Mouse (Mus musculus) 3T3-L1 (cell line): ENCODE measurements around the gene Tnfrsf13c.

Source experiments
- DNase-seq: peaks from one replicate; pipeline ENCODE4 v3.0.0-alpha.2; 2015; ENCODE audit warnings: low read depth, low spot score

Tnfrsf13c gene

DNA sequence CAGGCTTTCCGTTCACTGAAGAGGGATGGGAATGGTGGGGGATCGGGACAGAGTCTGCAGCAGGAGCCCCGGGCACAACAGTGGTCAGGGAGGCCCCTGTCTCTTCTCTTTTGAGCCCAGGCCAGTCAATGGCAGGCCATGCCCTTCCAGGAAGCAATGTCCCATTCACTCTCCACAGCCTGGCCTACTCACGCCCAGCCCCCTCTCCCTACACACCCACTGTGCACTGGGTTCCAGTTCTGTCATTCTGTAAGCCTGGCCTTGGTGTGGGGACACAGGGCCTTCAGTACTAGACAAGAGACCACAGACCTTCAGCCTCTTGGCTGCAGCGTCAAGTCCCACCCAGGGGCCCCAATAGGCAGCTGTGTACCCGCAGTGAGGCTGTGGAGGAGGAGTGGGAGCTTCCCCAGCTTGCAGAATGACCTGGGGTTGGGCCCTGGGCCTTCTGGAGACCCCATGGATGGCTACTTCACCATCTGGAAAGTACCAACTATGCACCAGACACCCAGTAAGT is 6.0 kb upstream of the Tnfrsf13c start:
- DNase-seq: no peak

DNA sequence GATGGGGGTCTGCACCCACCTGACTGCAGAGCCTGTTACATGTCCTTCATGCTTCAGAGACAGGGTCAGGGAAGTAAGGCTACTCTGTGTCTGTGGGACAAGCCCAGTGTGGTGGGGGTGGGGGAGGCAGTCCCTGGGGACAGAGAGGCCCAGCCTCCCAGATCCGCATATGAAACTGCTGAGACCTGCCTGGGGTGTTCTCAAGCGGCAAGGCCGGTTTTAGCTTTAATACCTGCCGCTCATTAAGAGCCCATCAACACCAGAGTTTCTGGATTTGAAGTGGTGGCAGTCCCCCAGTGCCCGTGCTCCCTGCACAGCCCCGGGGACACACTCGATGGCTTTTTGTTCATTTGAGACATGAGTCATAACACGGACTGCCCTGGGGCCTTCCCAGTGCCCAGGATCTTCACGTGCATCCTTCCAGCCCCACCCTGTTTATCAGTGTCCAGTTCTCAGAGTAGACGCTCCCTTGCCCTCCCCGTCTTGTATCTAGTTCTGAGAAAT is 5.4 kb upstream of the Tnfrsf13c start:
- DNase-seq: peak; percentile 42

DNA sequence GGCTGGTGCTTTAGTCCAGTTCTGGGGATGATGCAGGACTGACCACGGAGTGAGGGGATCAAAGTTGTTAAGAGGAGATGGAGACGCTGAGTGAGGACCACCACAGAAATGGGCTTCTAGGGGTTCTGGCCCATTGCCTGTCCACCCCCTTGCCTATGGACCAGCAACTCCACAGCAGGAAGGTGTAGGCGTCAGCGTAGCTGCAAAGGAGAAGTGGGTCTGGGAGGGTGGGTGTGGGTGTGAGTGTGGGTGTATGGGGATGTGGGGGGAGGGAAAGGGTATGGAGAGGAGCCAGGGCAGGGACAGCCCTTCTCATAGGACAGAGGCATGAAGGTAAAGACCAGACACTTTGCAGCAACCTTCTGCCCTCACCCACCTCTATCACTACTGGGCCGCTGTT is 1.6 kb upstream of the Tnfrsf13c start:
- DNase-seq: no peak

DNA sequence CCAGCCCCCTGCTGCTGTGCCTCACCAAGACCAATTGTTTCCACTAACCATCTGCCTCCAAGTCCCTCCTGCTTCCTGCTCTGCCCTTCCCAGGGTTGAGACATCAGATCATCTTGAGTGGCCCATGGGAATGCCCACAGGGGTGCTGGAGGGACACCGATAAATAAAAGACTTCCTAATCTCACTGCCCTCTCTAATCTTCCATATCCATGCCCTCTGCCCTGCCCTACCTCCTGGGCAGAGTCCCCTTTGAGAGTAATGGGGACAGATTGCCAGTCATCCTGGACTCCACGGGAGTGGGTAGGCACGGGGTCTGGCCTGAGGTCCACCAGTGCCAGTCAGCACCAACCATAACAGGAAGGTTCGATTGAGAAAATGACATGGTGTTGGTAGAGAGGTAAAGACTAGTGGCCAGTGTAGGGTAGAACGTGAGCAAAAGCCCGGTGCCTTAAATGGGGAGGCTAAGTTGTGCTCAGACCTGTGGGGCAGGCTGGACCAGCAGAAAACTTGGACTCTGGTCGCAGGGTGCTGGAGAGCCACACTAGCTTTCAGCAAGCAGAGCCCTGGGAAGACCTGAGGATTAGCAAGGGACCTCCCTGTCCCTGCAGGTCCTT is 540 bp upstream of the Tnfrsf13c start:
- no peak for DNase-seq

DNA sequence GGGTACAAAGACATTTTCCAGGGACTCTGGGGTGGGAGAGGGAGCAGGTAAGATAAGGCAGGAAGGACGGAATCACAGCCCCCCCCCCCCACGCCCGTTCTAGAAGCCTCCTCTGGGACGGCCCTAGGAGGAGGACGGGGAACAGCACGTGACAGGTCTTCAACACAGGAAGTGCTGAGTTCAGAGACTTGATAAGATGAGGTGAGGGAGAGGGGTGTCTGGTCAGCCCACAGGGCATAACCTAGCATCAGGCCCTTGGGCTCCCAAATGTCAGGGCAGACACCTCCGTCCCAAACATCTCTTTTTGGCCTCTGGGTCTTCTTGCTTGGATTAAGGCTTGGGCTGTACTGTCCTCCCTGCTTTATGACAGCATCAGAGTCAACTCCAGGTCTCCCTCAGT is 918 bp downstream of the Tnfrsf13c start:
- no peak for DNase-seq

DNA sequence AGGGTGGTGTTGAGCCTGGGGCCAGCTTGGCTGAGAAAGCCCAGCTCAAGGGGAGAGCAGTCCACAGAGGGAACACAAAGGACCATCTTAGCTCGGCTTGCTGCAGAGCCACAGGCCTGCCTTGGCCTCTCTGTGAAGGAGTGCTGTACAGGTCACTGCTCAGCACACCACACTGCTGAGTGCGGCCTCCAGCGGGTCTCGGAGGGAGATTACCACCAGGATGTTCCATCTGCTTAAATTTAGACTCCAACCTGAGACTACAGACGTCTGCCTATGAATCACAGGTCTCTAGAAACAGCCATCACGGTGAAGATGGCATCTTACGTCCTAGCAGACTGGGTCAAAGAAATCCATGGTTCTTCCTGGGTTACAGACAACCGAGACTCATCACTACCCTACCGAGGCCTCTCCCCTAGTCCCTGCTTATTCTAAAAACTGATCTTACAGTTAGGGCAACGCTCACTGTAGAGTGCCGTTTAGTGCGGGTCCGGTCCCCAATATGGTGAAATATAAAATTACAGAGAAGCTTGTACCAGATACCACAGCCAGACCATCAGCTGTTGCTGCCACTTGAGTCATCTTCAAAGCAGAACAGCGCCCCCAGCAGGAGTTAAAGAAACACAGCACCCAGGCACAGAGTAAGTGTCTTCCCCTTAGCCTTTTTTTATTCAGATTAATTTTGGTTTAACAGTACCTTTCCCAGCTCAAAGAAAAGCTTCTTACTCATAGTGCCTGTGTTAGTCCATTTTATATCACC is 2.9 kb downstream of the Tnfrsf13c start:
- DNase-seq: no peak

DNA sequence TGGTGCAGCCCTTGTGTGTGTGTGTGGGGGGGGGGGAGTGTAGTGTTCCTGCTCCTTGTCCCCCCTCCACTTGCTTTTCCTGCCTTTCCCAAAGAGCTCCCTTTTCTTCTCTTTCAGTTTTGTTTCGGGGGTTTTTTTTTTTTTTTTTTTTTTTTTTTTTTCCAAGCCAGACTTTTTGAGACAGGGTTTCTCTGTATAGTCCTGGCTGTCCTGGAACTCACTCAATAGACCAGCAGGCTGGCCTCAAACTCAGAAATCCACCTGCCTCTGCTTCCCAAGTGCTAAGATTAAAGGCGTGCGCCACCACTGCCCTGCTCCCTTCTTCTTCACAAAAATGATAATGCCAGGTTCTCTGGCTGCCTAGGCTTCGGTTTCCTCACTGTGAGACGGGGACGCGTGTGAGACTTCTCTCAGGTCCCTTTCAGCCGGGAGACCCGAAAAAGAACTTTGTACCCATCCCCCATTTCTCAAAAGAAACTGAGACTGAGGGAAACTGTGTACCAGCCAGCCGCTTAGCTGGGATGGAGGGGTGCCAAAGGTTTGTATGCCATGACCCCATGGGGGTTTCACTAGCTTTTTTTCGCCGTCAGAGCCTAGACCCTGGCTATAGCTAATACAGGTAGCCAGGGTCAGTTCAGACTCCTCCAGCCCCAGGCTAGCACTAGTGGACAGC is 4.0 kb downstream of the Tnfrsf13c start:
- DNase-seq: no peak

DNA sequence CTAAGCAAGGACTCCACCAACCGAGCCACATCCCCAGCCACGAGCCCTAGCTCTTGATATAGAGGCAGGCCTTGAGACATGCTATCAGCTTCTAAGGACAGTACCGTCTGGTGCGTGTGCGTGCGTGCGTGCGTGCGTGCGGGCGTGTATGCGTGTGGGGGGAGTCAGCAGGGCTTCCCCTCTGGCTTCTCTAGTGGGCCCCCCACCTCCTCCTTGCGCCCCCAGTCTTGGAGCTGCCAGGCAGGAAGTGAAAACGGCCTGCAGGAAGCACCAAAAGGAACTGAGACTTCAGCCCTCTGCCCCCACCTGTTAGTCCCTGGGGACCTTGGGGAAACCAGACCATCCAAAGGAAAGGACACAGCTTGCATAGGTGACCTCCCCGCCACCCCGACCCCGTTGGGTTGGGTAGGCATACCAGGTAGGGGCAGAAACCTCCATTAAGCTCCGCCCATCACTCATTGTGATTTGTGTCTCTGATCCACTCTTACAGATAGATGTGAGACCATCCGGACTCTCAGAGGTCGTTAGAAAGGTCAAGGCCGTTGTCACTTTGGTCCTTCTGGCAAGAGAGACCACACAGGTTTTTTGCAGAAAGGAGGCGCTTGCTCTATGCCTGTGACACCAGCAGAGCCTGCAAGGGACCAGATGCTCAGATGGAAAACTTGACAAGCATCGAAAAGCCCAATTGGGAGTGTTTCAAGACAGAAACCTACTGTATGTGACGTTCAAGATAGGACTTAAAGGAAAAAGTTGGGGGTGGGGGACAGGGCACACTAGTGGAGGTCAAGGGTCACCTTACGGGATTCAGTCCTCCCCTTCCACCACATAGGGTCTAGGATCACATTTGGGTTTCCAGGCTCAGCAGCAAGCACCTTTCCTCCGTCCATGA is 5.1 kb downstream of the Tnfrsf13c start:
- no peak for DNase-seq

DNA sequence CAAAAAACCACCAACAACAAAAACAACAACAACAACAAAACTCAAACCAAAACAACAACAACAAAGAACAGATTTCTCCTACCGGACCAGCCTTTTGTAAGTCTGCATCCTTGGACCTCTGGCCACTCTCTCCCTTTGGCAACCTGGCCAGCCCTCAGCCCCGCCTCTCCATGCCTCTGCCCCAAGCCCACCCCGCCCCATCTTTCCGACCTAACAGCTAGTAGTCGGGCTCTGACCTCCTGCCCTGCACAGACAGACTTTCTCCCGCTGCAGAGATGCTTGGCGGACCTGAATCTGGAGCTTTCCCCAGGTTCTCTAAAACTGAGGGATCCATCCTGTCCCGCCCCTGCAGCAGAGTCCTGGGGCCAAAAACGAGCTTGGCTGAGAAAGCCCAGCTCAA is 6.2 kb downstream of the Tnfrsf13c start:
- no peak for DNase-seq

DNA sequence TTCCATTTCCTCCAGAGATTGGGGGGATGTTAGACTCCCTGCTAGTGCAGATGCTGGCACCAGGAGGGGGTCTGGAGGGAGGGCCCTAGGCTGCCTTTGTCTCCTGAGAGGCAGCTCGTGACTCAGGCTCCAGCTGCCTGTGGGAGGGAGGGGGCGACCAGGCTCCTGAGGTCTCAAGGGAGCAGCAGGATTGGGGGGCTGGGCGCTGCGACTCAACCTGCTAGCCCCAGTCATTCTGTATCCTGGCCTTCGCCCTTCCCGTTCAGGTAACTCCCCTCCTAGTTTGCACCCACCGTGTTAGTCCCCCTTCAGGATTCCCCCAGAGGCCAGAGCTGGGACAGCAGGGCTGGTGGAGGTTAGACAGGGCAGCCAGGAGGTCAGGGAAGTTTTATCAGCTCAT is 7.1 kb downstream of the Tnfrsf13c start:
- no peak for DNase-seq

DNA sequence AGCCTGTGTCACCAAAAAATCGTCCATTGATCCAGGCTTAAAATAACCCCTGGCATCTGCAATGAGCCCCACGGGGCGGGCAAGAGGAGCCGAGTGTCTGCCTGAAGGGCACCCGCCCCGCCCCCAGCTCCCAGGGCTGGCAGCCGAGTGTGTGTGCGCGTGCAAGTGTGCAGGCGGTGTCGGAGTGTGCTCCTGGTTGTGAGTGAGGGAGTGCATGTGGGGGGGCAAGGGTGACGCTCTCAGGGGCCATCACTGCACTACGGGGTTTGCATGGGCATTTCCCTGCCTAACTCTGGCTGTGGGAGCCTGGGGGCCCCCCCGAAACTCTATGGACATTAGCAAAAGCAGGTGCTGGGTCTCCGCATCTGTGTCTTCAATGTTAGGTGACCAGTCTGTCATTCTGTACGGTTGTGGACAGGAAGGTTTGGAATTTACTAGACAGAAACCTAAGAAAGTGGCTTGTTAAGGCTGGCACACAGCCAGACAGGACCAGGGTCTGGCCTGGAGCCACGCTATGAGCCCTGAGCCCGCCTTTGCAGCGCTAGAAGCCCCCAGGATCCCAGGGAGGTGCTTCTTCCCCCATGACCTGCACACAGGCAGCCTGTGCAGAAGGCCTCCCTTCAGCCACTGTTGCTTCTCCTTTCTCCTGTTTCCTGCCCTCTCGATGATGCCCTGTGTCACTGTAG is 7.9 kb downstream of the Tnfrsf13c start:
- no peak for DNase-seq

DNA sequence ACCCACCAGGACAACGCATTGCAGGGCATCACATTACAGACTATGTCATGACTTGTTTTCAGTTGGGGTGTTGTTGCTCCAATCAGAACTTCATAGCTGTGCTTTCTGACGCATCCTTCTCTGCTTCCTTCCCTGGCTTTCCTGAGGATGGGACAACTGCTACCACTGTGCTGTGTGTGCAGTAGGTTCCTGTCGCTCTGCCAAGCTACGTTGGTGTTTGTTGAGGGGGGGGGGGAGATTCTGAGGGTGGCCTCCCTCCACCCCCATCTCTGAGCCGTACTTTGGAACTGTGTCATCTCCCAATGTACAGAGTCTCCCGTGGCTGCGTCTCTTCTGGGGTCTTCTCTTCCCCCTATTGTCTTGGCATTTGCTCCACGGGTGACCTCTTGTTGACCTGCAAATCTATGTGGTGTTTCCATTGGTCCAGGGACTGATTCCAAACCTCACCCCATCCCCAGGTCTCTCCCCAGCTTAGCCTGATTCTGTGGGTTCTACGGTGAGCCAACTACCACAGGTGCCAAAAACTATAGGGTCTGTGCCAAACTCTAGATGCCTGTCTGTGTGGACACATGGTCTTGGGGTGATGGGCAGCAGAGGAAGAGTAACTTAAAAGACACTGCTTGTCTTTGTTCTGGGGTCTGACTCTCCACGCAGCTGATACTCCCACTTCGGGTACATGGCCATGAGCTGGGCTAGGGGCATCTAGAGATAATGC is 8.7 kb downstream of the Tnfrsf13c start:
- DNase-seq: no peak

DNA sequence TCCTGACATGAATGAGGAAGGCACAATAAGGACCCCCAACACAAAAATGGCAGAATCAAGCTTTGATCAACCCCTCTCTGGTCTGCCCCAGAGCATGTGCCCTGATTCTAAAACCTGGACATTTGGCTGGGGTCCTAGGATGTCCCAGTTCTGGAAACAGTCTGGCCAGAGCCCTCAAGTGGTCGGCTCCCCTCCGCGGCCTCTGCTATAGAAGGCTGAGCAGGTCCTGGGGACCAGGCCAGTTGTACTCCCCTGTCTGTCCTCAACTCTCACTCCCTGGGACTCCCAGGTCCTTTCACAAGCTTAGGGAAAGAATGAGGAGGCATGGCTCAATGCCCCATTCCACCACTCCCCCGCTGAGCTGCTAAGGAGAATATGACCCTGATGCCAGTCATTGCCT is 10.9 kb downstream of the Tnfrsf13c start:
- DNase-seq: no peak

DNA sequence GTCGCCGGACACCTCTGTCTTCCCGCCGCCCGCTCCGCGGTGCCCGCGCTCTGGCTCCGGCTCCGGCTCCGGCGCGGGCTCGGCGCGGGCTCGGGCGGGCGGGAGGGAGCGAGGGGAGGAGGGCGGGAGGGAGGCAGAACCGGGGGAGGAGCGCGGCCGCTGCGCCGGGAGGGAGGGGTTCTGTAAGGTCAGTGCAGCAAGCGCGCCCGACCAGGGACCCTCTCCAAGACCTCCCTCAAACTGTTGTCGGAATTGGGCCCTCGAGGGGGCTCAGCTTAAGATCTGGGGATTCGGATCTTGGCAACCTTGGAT is 11.5 kb downstream of the Tnfrsf13c start, which contains the start of gene Shisa8:
Gene Shisa8, minus strand, starts transcription at position 64 of the 312 bp plus-strand sequence.
- no peak for DNase-seq

DNA sequence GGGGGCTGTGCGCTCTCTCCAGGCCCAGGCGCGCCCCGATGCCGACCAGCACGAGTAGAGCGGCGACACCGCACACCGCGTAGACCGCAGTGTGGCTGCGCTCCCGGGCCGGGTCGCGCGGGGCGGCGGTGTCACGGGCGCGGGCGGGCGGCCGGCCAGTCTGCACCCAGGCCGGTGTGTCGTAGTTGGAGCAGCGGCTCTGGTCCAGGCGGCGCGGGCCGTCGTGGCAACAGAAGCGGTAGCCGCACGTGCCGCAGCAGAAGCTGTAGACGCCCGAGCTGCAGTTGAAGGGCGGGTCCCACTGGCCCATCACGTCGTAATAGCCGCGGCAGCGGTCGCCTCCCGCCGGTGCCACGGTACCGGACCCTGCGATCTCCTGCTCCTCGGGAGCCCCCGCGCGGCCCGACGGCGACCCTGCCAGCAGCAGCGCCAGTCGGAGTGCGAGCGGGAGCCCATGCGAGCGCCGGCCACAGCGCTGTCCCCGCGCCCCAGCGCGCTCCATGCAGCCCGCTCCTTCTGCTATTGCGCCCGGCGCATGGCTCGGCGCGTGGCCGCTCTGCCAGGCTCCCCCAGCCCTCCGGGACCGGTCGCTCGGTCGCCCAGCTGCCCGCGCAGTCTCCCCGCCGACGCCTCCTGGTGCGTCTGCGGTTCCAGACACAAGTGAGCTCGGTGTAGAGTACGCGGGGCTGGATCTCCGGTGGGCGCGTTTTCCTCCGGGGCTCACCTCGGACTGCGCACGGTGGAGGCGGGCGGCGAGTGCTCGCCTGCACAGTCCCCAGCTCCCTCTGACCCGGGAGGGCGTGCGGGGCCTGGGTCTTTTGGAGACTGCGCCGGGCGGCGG is 12.0 kb downstream of the Tnfrsf13c start:
- no peak for DNase-seq

DNA sequence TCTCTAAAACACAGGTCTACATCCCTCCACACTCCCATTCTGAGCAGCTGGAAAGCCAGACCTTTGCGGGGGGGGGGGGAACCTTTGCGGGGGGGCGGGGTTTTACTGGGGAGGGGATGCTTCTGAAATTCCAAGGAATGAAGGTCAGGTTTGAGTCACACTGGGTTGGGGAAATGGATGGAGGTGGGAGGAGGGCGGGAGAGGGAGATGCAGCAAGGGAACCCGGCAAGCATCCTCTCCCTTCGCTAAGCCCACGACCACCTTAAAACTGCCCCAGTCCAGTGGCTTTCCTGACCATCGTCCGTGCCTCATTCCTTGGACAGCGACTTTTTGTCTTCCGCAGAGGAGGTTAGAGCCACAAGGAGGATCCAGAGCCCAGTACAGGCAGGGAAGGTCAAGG is 12.9 kb downstream of the Tnfrsf13c start:
- no peak for DNase-seq

DNA sequence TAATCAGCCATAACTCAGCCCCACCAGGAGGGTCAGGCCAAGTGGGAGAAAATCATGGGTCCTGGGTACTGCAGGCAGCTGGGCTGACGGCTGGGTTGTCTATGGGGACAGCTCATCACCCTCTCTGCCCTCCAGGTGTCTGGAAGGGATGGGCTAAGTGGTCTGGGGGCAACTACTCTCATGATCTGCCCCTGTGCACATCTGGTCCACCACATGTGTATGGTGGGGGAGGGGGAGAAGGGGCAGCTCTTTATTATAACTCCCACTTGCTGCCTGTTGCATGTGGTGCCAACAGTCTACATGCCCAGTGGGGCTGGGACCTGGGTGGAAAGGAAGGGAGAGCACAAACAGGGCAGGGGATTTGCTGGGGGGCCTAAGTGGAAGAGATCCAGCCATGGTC is 13.4 kb downstream of the Tnfrsf13c start:
- DNase-seq: no peak

DNA sequence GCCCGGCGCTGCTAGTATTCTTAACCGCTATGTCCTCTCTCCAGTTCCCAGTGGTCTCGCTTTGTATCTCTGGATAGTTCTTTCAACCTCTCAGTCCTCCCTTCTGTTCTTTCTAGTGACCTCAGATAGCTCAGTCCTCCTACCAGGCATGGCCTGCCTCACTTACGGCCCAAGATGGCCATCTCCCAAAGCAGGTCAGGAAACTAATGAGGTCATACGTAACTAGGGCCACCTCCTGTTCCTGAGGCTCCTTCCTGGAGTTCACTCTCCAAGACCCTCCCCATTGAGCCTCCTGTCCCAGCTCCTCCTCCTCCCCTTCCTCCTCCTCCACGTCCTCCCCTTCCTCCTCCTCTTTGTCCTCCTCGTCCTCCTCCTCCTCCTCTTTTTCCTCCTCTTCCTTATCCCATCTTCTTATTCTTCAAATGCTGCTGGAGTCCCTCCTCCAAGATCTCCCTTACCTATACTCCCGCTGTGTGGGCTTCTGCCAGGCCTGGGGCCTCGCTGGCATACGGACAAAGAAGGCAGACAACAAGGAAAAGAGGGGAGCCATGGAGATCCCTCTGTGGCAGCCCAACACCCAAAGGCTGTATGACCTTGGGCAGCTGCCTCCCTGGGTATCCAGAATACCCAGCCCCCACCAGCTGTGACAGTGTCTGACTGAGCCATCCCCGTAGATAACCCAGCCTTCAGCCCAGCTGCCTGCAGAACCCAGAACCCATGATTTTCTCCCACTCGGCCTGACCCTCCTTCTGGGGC is 14.7 kb downstream of the Tnfrsf13c start:
- no peak for DNase-seq

DNA sequence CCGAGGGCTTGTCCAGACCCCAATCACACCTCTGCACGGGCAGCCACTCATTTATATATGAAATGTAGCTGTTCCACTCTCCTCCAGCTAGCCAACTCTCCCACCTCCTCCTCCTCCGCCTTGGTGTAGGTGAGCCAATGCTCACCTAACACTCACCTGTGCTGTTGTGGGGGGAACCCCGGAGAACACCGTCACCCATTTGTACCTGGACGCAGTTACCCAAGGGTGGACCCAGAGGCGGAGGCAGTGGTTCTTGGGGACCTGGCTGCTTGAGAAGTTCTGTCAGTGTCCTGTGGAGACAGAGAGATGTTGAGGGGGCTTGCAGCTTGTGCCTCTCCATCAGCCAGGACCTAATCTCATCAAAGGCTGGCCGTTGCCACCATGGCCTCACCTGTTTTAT is 15.9 kb downstream of the Tnfrsf13c start:
- no peak for DNase-seq
